Mouse (Mus musculus): ENCODE data around the gene Tff3. TPM values are rescaled to one million over a fixed set of nuclear protein-coding genes. Genes with fewer than 3 reads are reported as not detected.

Tff3 gene
- total and polyA plus RNA-seq, 3 experiments, result not detected

GRCm38 (mm10) chr17:31119429-31119828 lies 10.0 kb downstream of the Tff3 start:
- Histone ChIP-seq H3K4me3 (replicated peaks in 1 of 3; ENCODE audit: low read depth in 2 of 3, low read length in 2 of 3, poor library complexity in 1 of 3) (no peak overlapping the region), H3K79me2 (replicated peaks; ENCODE audit: control insufficient read depth, extremely low read depth, insufficient read depth, poor library complexity, severe bottlenecking) (no peaks in the 10 kb centered on the region), H3K4me1 (ENCODE audit: control insufficient read depth in 1 of 2, insufficient read depth in 2 of 2) (no peaks in the 10 kb centered on the region), H3K27ac (ENCODE audit: insufficient read depth, low read depth) (no peak overlapping the region), H3K9me3 (replicated peaks; ENCODE audit: low read length) (peaks cover 12% of the 10 kb centered on the region), H3K27me3 (replicated peaks) (peaks cover 20% of the 10 kb centered on the region), H3K9ac (ENCODE audit: insufficient read depth, low read depth) (no peak overlapping the region), H3K4me2 (ENCODE audit: insufficient read depth, low read depth, poor library complexity, severe bottlenecking) (no peak overlapping the region), H3K36me3 (replicated peaks in 1 of 2; ENCODE audit: control insufficient read depth in 1 of 2, insufficient read depth in 1 of 2, low read length in 1 of 2) (no peaks in the 10 kb centered on the region)
- DNase-seq (ENCODE audit: extremely low read depth), result peak; percentile 75
- in situ Hi-C loops (cut with MboI; ENCODE audit: low pct_ligation_motif_present, low pct_unique_long_range_greater_than_20kb, low sequenced_read_pairs) (no loop called here), dilution Hi-C loops (cut with MboI; ENCODE audit: extremely low pct_ligation_motif_present, extremely low pct_unique_long_range_greater_than_20kb, low sequenced_read_pairs) (no loop called here)
- peak; percentile 36; the same call in 1 of the 2 replicates for TF ChIP-seq NELFE (IDR thresholded peaks at IDR 0.05; ENCODE audit: low read depth, low read length)
- peak; percentile 70 to 94 for TF ChIP-seq CTCF (conservative IDR thresholded peaks at IDR 0.05 in 1 of 2, IDR thresholded peaks at IDR 0.05 in 1 of 2; ENCODE audit: low read depth in 2 of 2, low read length in 2 of 2)
- peak; percentile 82 for TF ChIP-seq ZC3H11A (IDR thresholded peaks at IDR 0.05; ENCODE audit: low read depth, low read length)
- TF ChIP-seq RAD21 (IDR thresholded peaks at IDR 0.05; ENCODE audit: low read depth, low read length), result peak; percentile 85
- peak; percentile 97 for TF ChIP-seq SMC3 (IDR thresholded peaks at IDR 0.05; ENCODE audit: low read depth, low read length)
- no peak for TF ChIP-seq ZNF384 (IDR thresholded peaks at IDR 0.05; ENCODE audit: low read depth, low read length)

- Histone ChIP-seq H3K27ac (ENCODE audit: insufficient read depth, low read depth) (no peak overlapping the region), H3K36me3 (replicated peaks in 1 of 2; ENCODE audit: control insufficient read depth in 1 of 2, insufficient read depth in 1 of 2, low read length in 1 of 2) (peaks cover 3 to 10% of the 10 kb centered on the region in 2 experiments), H3K79me2 (replicated peaks; ENCODE audit: control insufficient read depth, extremely low read depth, insufficient read depth, poor library complexity, severe bottlenecking) (no peaks in the 10 kb centered on the region), H3K9ac (ENCODE audit: insufficient read depth, low read depth) (no peak overlapping the region), H3K27me3 (replicated peaks) (peaks cover 9% of the 10 kb centered on the region), H3K9me3 (replicated peaks; ENCODE audit: low read length) (peaks cover 1% of the 10 kb centered on the region), H3K4me2 (ENCODE audit: insufficient read depth, low read depth, poor library complexity, severe bottlenecking) (no peak overlapping the region), H3K4me3 (replicated peaks in 1 of 3; ENCODE audit: low read depth in 2 of 3, low read length in 2 of 3, poor library complexity in 1 of 3) (no peak overlapping the region), H3K4me1 (ENCODE audit: control insufficient read depth in 1 of 2, insufficient read depth in 2 of 2) (no peaks in the 10 kb centered on the region)
- dilution Hi-C loops (cut with MboI; ENCODE audit: extremely low pct_ligation_motif_present, extremely low pct_unique_long_range_greater_than_20kb, low sequenced_read_pairs), result no loop called here
- TF ChIP-seq BHLHE40 (IDR thresholded peaks at IDR 0.05; ENCODE audit: low read depth, low read length) (no peak), JUND (conservative IDR thresholded peaks at IDR 0.05; ENCODE audit: low read depth, low read length) (no peak), CHD1 (IDR thresholded peaks at IDR 0.05; ENCODE audit: low read depth, low read length) (no peak), SMC3 (IDR thresholded peaks at IDR 0.05; ENCODE audit: low read depth, low read length) (no peak)
- in situ Hi-C loops (cut with MboI; ENCODE audit: low pct_ligation_motif_present, low pct_unique_long_range_greater_than_20kb, low sequenced_read_pairs), result no loop called here
- DNase-seq (ENCODE audit: extremely low read depth), result no peak
Observed at GRCm38 (mm10) chr17:31117946-31118345, 11.5 kb downstream of the Tff3 start.

- no peak for DNase-seq (ENCODE audit: extremely low read depth)
- Histone ChIP-seq H3K79me2 (replicated peaks; ENCODE audit: control insufficient read depth, extremely low read depth, insufficient read depth, poor library complexity, severe bottlenecking) (no peaks in the 10 kb centered on the region), H3K4me3 (replicated peaks in 1 of 3; ENCODE audit: low read depth in 2 of 3, low read length in 2 of 3, poor library complexity in 1 of 3) (no peak overlapping the region), H3K9ac (ENCODE audit: insufficient read depth, low read depth) (no peak overlapping the region), H3K4me1 (ENCODE audit: control insufficient read depth in 1 of 2, insufficient read depth in 2 of 2) (no peaks in the 10 kb centered on the region), H3K27me3 (replicated peaks) (peaks cover 5% of the 10 kb centered on the region), H3K36me3 (replicated peaks in 1 of 2; ENCODE audit: control insufficient read depth in 1 of 2, insufficient read depth in 1 of 2, low read length in 1 of 2) (peaks cover 9 to 26% of the 10 kb centered on the region in 2 experiments), H3K9me3 (replicated peaks; ENCODE audit: low read length) (no peaks in the 10 kb centered on the region), H3K27ac (ENCODE audit: insufficient read depth, low read depth) (no peak overlapping the region), H3K4me2 (ENCODE audit: insufficient read depth, low read depth, poor library complexity, severe bottlenecking) (no peak overlapping the region)
- dilution Hi-C loops (cut with MboI; ENCODE audit: extremely low pct_ligation_motif_present, extremely low pct_unique_long_range_greater_than_20kb, low sequenced_read_pairs) (no loop called here), in situ Hi-C loops (cut with MboI; ENCODE audit: low pct_ligation_motif_present, low pct_unique_long_range_greater_than_20kb, low sequenced_read_pairs) (no loop called here)
- TF ChIP-seq ZC3H11A (IDR thresholded peaks at IDR 0.05; ENCODE audit: low read depth, low read length) (no peak), USF1 (IDR thresholded peaks at IDR 0.05; ENCODE audit: low read depth, low read length) (no peak), JUN (IDR thresholded peaks at IDR 0.05; ENCODE audit: insufficient read depth, low read depth, low read length) (no peak), BHLHE40 (IDR thresholded peaks at IDR 0.05; ENCODE audit: low read depth, low read length) (no peak), RAD21 (IDR thresholded peaks at IDR 0.05; ENCODE audit: low read depth, low read length) (no peak), ETS1 (conservative IDR thresholded peaks at IDR 0.05; ENCODE audit: low read depth, low read length) (no peak), POLR2AphosphoS2 (IDR thresholded peaks at IDR 0.05; ENCODE audit: low read depth, low read length) (no peak)
Observed at GRCm38 (mm10) chr17:31116063-31116462, 13.4 kb downstream of the Tff3 start.

Measured in CH12.LX (cell line).